Mouse (Mus musculus): ENCODE results near the gene Tmem176b. TPM values are rescaled to one million over a fixed set of nuclear protein-coding genes. Genes with fewer than 3 reads are reported as not detected.

The Tmem176b gene
- polyA plus RNA-seq, 1 experiment from 2014 or later, result 111 TPM

GRCm38 (mm10) chr6:48862816-48863215, 21.5 kb upstream of the Tmem176b start:
- peaks cover 6% of the 10 kb centered on the region for H3K4me1 ChIP-seq (replicated peaks)
- no peaks in the 10 kb centered on the region for H3K9me3 ChIP-seq
- ATAC-seq (ENCODE audit: low FRiP score, low read depth), result no peak
- H3K4me3 ChIP-seq, result no peak overlapping the region
- no peak overlapping the region for H3K9ac ChIP-seq
- H3K36me3 ChIP-seq, result no peaks in the 10 kb centered on the region
- H3K27me3 ChIP-seq, result no peaks in the 10 kb centered on the region
- H3K27ac ChIP-seq (replicated peaks), result no peak overlapping the region
- no peak overlapping the region for H3K4me2 ChIP-seq
- 81% methylated on average over 4 of the region's 4 CpGs for WGBS

- ATAC-seq (ENCODE audit: low FRiP score, low read depth), result no peak
- no peaks in the 10 kb centered on the region for H3K27me3 ChIP-seq
- WGBS, result 62% methylated on average over 12 of the region's 12 CpGs
- H3K36me3 ChIP-seq, result no peaks in the 10 kb centered on the region
- no peaks in the 10 kb centered on the region for H3K9me3 ChIP-seq
- no peak overlapping the region for H3K4me3 ChIP-seq
- H3K27ac ChIP-seq (replicated peaks), result no peak overlapping the region
- H3K4me1 ChIP-seq (replicated peaks), result no peaks in the 10 kb centered on the region; the same call in 1 of the 2 replicates
- no peak overlapping the region for H3K4me2 ChIP-seq
- H3K9ac ChIP-seq, result no peak overlapping the region
These were observed 20.5 kb upstream of the Tmem176b start for GRCm38 (mm10) chr6:48861616-48862280.

- no peaks in the 10 kb centered on the region for H3K9me3 ChIP-seq
- H3K27ac ChIP-seq (replicated peaks), result no peak overlapping the region
- no peak for ATAC-seq (ENCODE audit: low FRiP score, low read depth)
- H3K36me3 ChIP-seq, result no peaks in the 10 kb centered on the region
- H3K9ac ChIP-seq, result no peak overlapping the region
- WGBS, result 88% methylated on average over 1 of the region's 1 CpGs
- no peak overlapping the region for H3K4me2 ChIP-seq
- H3K27me3 ChIP-seq, result no peaks in the 10 kb centered on the region
- no peak overlapping the region for H3K4me3 ChIP-seq
- H3K4me1 ChIP-seq (replicated peaks), result no peaks in the 10 kb centered on the region
These were observed 19.6 kb upstream of the Tmem176b start for GRCm38 (mm10) chr6:48860851-48861250.

GRCm38 (mm10) chr6:48860130-48860815, 19.0 kb upstream of the Tmem176b start:
- Histone ChIP-seq H3K27me3 (no peaks in the 10 kb centered on the region), H3K4me3 (peak overlapping the region; percentile 19), H3K4me1 (replicated peaks) (no peaks in the 10 kb centered on the region), H3K9me3 (no peaks in the 10 kb centered on the region), H3K9ac (no peak overlapping the region), H3K27ac (replicated peaks) (no peak overlapping the region), H3K36me3 (no peaks in the 10 kb centered on the region), H3K4me2 (peak overlapping the region; percentile 43)
- 15% methylated on average over 23 of the region's 23 CpGs for WGBS
- ATAC-seq (ENCODE audit: low FRiP score, low read depth), result no peak

GRCm38 (mm10) chr6:48857613-48858302, 16.5 kb upstream of the Tmem176b start:
- 58% methylated on average over 8 of the region's 8 CpGs for WGBS
- Histone ChIP-seq H3K27ac (replicated peaks) (no peak overlapping the region), H3K9ac (no peak overlapping the region), H3K4me1 (replicated peaks) (0 out of 2 replicates have a peak, but pooled peaks cover under 1% of the 10 kb centered on the region), H3K4me2 (no peak overlapping the region), H3K27me3 (0 out of 2 replicates have a peak, but pooled peaks cover 1% of the 10 kb centered on the region), H3K4me3 (no peak overlapping the region), H3K36me3 (no peaks in the 10 kb centered on the region), H3K9me3 (no peaks in the 10 kb centered on the region)
- no peak for ATAC-seq (ENCODE audit: low FRiP score, low read depth)

GRCm38 (mm10) chr6:48854155-48854554, 12.9 kb upstream of the Tmem176b start:
- WGBS, result 94% methylated on average over 2 of the region's 2 CpGs
- Histone ChIP-seq H3K27ac (replicated peaks) (no peak overlapping the region), H3K9me3 (no peaks in the 10 kb centered on the region), H3K36me3 (no peaks in the 10 kb centered on the region), H3K4me3 (no peak overlapping the region), H3K9ac (no peak overlapping the region), H3K4me2 (no peak overlapping the region), H3K4me1 (replicated peaks) (peaks cover 7% of the 10 kb centered on the region), H3K27me3 (0 out of 2 replicates have a peak, but pooled peaks cover 3% of the 10 kb centered on the region)
- no peak for ATAC-seq (ENCODE audit: low FRiP score, low read depth)

- H3K27me3 ChIP-seq, result 0 out of 2 replicates have a peak, but pooled peaks cover 3% of the 10 kb centered on the region
- H3K4me3 ChIP-seq, result peak overlapping the region; percentile 32
- H3K4me1 ChIP-seq (replicated peaks), result peaks cover 7% of the 10 kb centered on the region
- 1% methylated on average over 28 of the region's 29 CpGs for WGBS
- peak; percentile 48; the same call in 1 of the 2 replicates for ATAC-seq (ENCODE audit: low FRiP score, low read depth)
- peak overlapping the region; percentile 72 for H3K27ac ChIP-seq (replicated peaks)
- peak overlapping the region; percentile 75 for H3K4me2 ChIP-seq
- H3K9me3 ChIP-seq, result no peaks in the 10 kb centered on the region
- H3K36me3 ChIP-seq, result no peaks in the 10 kb centered on the region
- peak overlapping the region; percentile 13; the same call in 1 of the 2 replicates for H3K9ac ChIP-seq
These were observed 10.7 kb upstream of the Tmem176b start for GRCm38 (mm10) chr6:48851820-48852491.

GRCm38 (mm10) chr6:48845086-48845485, 3.8 kb upstream of the Tmem176b start:
- ATAC-seq (ENCODE audit: low FRiP score, low read depth), result no peak
- no peak overlapping the region for H3K27ac ChIP-seq (replicated peaks)
- H3K9me3 ChIP-seq, result no peaks in the 10 kb centered on the region
- 78% methylated on average over 4 of the region's 4 CpGs for WGBS
- H3K27me3 ChIP-seq, result no peaks in the 10 kb centered on the region
- no peak overlapping the region for H3K4me3 ChIP-seq
- no peaks in the 10 kb centered on the region for H3K36me3 ChIP-seq
- H3K4me1 ChIP-seq (replicated peaks), result peaks cover 23% of the 10 kb centered on the region
- H3K4me2 ChIP-seq, result no peak overlapping the region
- no peak overlapping the region for H3K9ac ChIP-seq

- Histone ChIP-seq H3K4me3 (no peak overlapping the region), H3K4me1 (replicated peaks) (peaks cover 38% of the 10 kb centered on the region), H3K4me2 (peak overlapping the region; percentile 53), H3K27ac (replicated peaks) (no peak overlapping the region), H3K27me3 (no peaks in the 10 kb centered on the region), H3K9ac (no peak overlapping the region), H3K9me3 (no peaks in the 10 kb centered on the region), H3K36me3 (no peaks in the 10 kb centered on the region)
- 68% methylated on average over 11 of the region's 11 CpGs for WGBS
- no peak for ATAC-seq (ENCODE audit: low FRiP score, low read depth)
These were observed 981 bp upstream of the Tmem176b start for GRCm38 (mm10) chr6:48842111-48842842.

GRCm38 (mm10) chr6:48840371-48840969, 826 bp downstream of the Tmem176b start, which contains the start of gene Tmem176a:
Gene Tmem176a, plus strand, starts transcription at chr6:48840919.
- H3K4me1 ChIP-seq (replicated peaks), result peaks cover 38% of the 10 kb centered on the region
- no peaks in the 10 kb centered on the region for H3K27me3 ChIP-seq
- 23% methylated on average over 7 of the region's 7 CpGs for WGBS
- peak within 1 kb of the TSS; percentile 75 for H3K27ac ChIP-seq (replicated peaks)
- no peaks in the 10 kb centered on the region for H3K36me3 ChIP-seq
- peak within 1 kb of the TSS; percentile 35 for H3K4me3 ChIP-seq
- peak; percentile 43 for ATAC-seq (ENCODE audit: low FRiP score, low read depth)
- H3K9ac ChIP-seq, result peak within 1 kb of the TSS; percentile 17
- H3K4me2 ChIP-seq, result peak within 1 kb of the TSS; percentile 53
- no peaks in the 10 kb centered on the region for H3K9me3 ChIP-seq

All from hindbrain, embryonic 15.5 days (tissue).